Mouse (Mus musculus): ENCODE data around the gene Arhgap28. TPM values are rescaled to one million over a fixed set of nuclear protein-coding genes. Genes with fewer than 3 reads are reported as not detected.

The Arhgap28 gene
- polyA plus RNA-seq, 2 experiments, result 42.8 to 55.2 TPM

GRCm38 (mm10) chr17:67989716-67990115, 14.2 kb downstream of the Arhgap28 start:
- 33% methylated on average over 5 of the region's 5 CpGs for WGBS
- Histone ChIP-seq H3K27me3 (ENCODE audit: control insufficient read depth, insufficient read depth, low read length) (no peaks in the 10 kb centered on the region), H3K9me3 (ENCODE audit: control insufficient read depth, low read length) (0 out of 2 replicates have a peak, but pooled peaks cover 3% of the 10 kb centered on the region), H3K4me2 (replicated peaks; ENCODE audit: low read depth, low read length, severe bottlenecking) (no peak overlapping the region), H3K9ac (ENCODE audit: low read depth, low read length, severe bottlenecking) (no peak overlapping the region), H3K36me3 (ENCODE audit: control insufficient read depth, insufficient read depth, low read length) (peaks cover 9% of the 10 kb centered on the region), H3K27ac (replicated peaks; ENCODE audit: low read depth, low read length) (peak overlapping the region; percentile 14; the same call in 1 of the 2 replicates), H3K4me1 (ENCODE audit: control insufficient read depth, insufficient read depth, low read length) (peaks cover 23% of the 10 kb centered on the region), H3K4me3 (replicated peaks; ENCODE audit: low read length) (no peak overlapping the region)
- ATAC-seq (ENCODE audit: low FRiP score, low read depth) (no peak), DNase-seq (ENCODE audit: low spot score) (no peak)
- TF ChIP-seq POLR2A (IDR thresholded peaks at IDR 0.05; ENCODE audit: borderline replicate concordance, extremely low read depth, insufficient read depth, insufficient read length), result no peak

DNA sequence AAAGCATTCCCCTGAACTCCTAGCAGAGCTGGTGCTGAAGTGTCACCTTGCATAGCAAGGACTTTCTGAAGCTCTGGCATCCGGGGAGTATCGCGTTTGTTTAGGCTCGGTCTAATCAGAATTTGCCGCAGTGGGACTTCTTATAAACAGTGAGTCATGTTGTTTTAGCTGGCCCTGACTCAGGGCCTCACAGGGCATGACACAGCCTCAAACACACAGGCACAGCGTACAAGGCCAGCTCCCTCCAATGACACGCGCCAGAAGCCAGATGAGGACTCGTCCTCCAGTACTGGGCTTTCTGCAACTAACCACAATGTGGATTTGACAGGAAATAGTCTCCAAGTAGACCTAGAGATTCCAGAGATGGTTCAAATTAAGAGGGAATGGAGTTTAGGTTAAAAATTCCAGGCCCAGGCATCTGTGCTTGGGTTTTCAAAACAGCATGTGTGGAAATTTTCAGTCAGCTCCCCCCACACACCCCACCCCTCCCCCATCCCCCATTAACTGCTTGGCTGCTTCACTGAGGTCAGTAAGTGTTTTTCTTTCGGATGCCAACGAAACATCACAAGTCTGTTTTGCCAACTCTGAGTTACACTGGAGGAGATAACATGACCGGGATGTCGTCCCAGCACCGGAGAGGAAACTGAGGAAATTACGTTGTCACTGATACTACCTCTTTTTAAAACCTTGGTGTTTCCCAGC, 14.8 kb downstream of the Arhgap28 start:
- H3K27ac ChIP-seq (replicated peaks; ENCODE audit: low read depth, low read length), result peak overlapping the region; percentile 76
- H3K9me3 ChIP-seq (ENCODE audit: control insufficient read depth, low read length), result 0 out of 2 replicates have a peak, but pooled peaks cover 3% of the 10 kb centered on the region
- peaks cover 23% of the 10 kb centered on the region for H3K4me1 ChIP-seq (ENCODE audit: control insufficient read depth, insufficient read depth, low read length)
- 15% methylated on average over 15 of the region's 15 CpGs for WGBS
- ATAC-seq (ENCODE audit: low FRiP score, low read depth) (peak; percentile 87), DNase-seq (ENCODE audit: low spot score) (peak; percentile 73)
- no peak overlapping the region for H3K9ac ChIP-seq (ENCODE audit: low read depth, low read length, severe bottlenecking)
- H3K36me3 ChIP-seq (ENCODE audit: control insufficient read depth, insufficient read depth, low read length), result peaks cover 8% of the 10 kb centered on the region
- peak overlapping the region; percentile 31; the same call in 1 of the 2 replicates for H3K4me2 ChIP-seq (replicated peaks; ENCODE audit: low read depth, low read length, severe bottlenecking)
- no peak overlapping the region for H3K4me3 ChIP-seq (replicated peaks; ENCODE audit: low read length)
- no peak for TF ChIP-seq POLR2A (IDR thresholded peaks at IDR 0.05; ENCODE audit: borderline replicate concordance, extremely low read depth, insufficient read depth, insufficient read length)
- no peaks in the 10 kb centered on the region for H3K27me3 ChIP-seq (ENCODE audit: control insufficient read depth, insufficient read depth, low read length)

DNA sequence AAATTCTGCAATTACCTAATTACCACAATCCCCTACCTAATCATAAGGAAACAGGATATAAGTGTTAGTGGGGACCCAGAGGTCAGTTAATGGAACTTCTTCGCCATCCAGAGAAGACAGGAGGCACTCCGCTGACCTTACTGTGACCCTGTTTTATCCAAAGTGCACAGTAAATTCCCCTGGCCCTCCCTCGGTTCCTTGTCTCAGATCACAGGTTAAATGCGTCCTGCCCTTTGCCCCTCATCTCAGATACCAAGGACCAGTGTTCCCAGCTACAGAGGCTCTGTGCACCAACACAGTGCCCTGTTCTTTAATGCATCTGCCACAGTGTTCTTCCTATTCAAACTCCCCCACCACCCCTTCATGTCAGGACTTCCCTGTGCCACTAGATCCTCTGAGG, 18.4 kb downstream of the Arhgap28 start:
- no peak for DNase-seq (ENCODE audit: low spot score)
- H3K27ac ChIP-seq (replicated peaks; ENCODE audit: low read depth, low read length), result no peak overlapping the region
- 38% methylated on average over 4 of the region's 4 CpGs for WGBS
- H3K36me3 ChIP-seq (ENCODE audit: control insufficient read depth, insufficient read depth, low read length), result no peaks in the 10 kb centered on the region
- no peak overlapping the region for H3K4me2 ChIP-seq (replicated peaks; ENCODE audit: low read depth, low read length, severe bottlenecking)
- TF ChIP-seq POLR2A (IDR thresholded peaks at IDR 0.05; ENCODE audit: borderline replicate concordance, extremely low read depth, insufficient read depth, insufficient read length), result no peak
- ATAC-seq (ENCODE audit: low FRiP score, low read depth), result no peak
- H3K9ac ChIP-seq (ENCODE audit: low read depth, low read length, severe bottlenecking), result no peak overlapping the region
- peaks cover 26% of the 10 kb centered on the region for H3K4me1 ChIP-seq (ENCODE audit: control insufficient read depth, insufficient read depth, low read length)
- H3K27me3 ChIP-seq (ENCODE audit: control insufficient read depth, insufficient read depth, low read length), result no peaks in the 10 kb centered on the region
- no peak overlapping the region for H3K4me3 ChIP-seq (replicated peaks; ENCODE audit: low read length)
- 0 out of 2 replicates have a peak, but pooled peaks cover 3% of the 10 kb centered on the region for H3K9me3 ChIP-seq (ENCODE audit: control insufficient read depth, low read length)

DNA sequence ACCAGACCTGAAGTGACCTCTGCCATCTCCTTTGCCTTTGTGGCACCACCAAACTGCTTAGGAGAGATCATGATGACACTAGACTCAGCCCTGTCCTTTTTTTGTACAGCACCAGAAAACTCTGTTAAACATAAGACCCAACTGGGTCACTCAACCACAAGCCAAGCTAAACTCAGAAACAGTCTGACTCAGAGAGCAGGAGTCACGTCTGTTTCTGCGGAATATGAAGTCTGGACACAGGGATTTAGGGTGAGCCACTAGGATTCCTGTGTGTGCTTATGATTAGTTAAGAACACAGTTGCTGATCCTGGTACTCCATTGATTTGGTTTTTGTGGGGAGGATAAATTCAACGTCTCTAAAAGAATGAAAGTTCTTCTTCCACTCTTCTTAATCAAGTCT, 23.3 kb downstream of the Arhgap28 start:
- DNase-seq (ENCODE audit: low spot score) (no peak), ATAC-seq (ENCODE audit: low FRiP score, low read depth) (no peak)
- Histone ChIP-seq H3K9ac (ENCODE audit: low read depth, low read length, severe bottlenecking) (no peak overlapping the region), H3K4me1 (ENCODE audit: control insufficient read depth, insufficient read depth, low read length) (peaks cover 15% of the 10 kb centered on the region), H3K36me3 (ENCODE audit: control insufficient read depth, insufficient read depth, low read length) (no peaks in the 10 kb centered on the region), H3K9me3 (ENCODE audit: control insufficient read depth, low read length) (no peaks in the 10 kb centered on the region), H3K4me3 (replicated peaks; ENCODE audit: low read length) (no peak overlapping the region), H3K27me3 (ENCODE audit: control insufficient read depth, insufficient read depth, low read length) (no peaks in the 10 kb centered on the region), H3K27ac (replicated peaks; ENCODE audit: low read depth, low read length) (no peak overlapping the region), H3K4me2 (replicated peaks; ENCODE audit: low read depth, low read length, severe bottlenecking) (no peak overlapping the region)
- WGBS, result 68% methylated on average over 3 of the region's 3 CpGs
- TF ChIP-seq POLR2A (IDR thresholded peaks at IDR 0.05; ENCODE audit: borderline replicate concordance, extremely low read depth, insufficient read depth, insufficient read length), result no peak

GRCm38 (mm10) chr17:67979248-67979647, 24.7 kb downstream of the Arhgap28 start:
- 73% methylated on average over 5 of the region's 5 CpGs for WGBS
- DNase-seq (ENCODE audit: low spot score), result no peak
- Histone ChIP-seq H3K27ac (replicated peaks; ENCODE audit: low read depth, low read length) (peak overlapping the region; percentile 43; the same call in 1 of the 2 replicates), H3K4me1 (ENCODE audit: control insufficient read depth, insufficient read depth, low read length) (peaks cover 15% of the 10 kb centered on the region), H3K9me3 (ENCODE audit: control insufficient read depth, low read length) (no peaks in the 10 kb centered on the region), H3K9ac (ENCODE audit: low read depth, low read length, severe bottlenecking) (no peak overlapping the region), H3K4me2 (replicated peaks; ENCODE audit: low read depth, low read length, severe bottlenecking) (no peak overlapping the region), H3K4me3 (replicated peaks; ENCODE audit: low read length) (no peak overlapping the region), H3K27me3 (ENCODE audit: control insufficient read depth, insufficient read depth, low read length) (no peaks in the 10 kb centered on the region), H3K36me3 (ENCODE audit: control insufficient read depth, insufficient read depth, low read length) (no peaks in the 10 kb centered on the region)
- TF ChIP-seq POLR2A (IDR thresholded peaks at IDR 0.05; ENCODE audit: borderline replicate concordance, extremely low read depth, insufficient read depth, insufficient read length), result no peak
- no peak for ATAC-seq (ENCODE audit: low FRiP score, low read depth)

All from limb, embryonic 14.5 days (tissue).